Mouse (Mus musculus) erythroblast, adult 5-6 weeks (primary cell): Measurements from ENCODE around the gene Prr12. TPM values are rescaled to one million over a fixed set of nuclear protein-coding genes. Genes with fewer than 3 reads are reported as not detected.

Source experiments
- total RNA-seq, 2 experiments: library from RNA; stranded (forward) in 1 of 2; stranded (reverse) in 1 of 2; fragments of 150-400 nt in 1 of 2; fragments of 200-764, 138-1000 nt in 1 of 2; gene quantifications; 2 replicates each; pipeline versions ENCODE4 v1.2.3 to v1.2.4; 2015 to 2017; ENCODE audit warnings: low replicate concordance in 2 of 2

Gene Prr12
- total RNA-seq, 2 experiments from 2014 or later: 0.60 to 3.3 TPM

Other genes starting within 250 kb of the Prr12 start
Only the 30 nearest of the 36 such genes appear.
- gene Pnkp, start 195.7 kb downstream of the Prr12 start, total RNA-seq (2015; ENCODE audit: low replicate concordance): 17.3 and 43.3 TPM in 2 replicates
- 26.8 and 32.5 TPM in 2 replicates for gene Pnkp, start 195.7 kb downstream of the Prr12 start, total RNA-seq (2017; ENCODE audit: low replicate concordance)
- 6.9 and 8.1 TPM in 2 replicates for gene Ptov1, start 183.1 kb downstream of the Prr12 start, total RNA-seq (2015; ENCODE audit: low replicate concordance)
- gene Ptov1, start 183.1 kb downstream of the Prr12 start, total RNA-seq (2017; ENCODE audit: low replicate concordance): 8.8 and 12.1 TPM in 2 replicates
- 6.5 and 8.4 TPM in 2 replicates for gene Med25, start 160.2 kb downstream of the Prr12 start, total RNA-seq (2015; ENCODE audit: low replicate concordance)
- 3.2 and 5.3 TPM in 2 replicates for gene Med25, start 160.2 kb downstream of the Prr12 start, total RNA-seq (2017; ENCODE audit: low replicate concordance)
- 1.3 TPM in 1 of 2 replicates, not detected in the other for gene Fuz, start 156.8 kb downstream of the Prr12 start, total RNA-seq (2015; ENCODE audit: low replicate concordance)
- gene Fuz, start 156.8 kb downstream of the Prr12 start, total RNA-seq (2017; ENCODE audit: low replicate concordance): 2.2 and 4.3 TPM in 2 replicates
- gene Ap2a1, start 123.4 kb downstream of the Prr12 start, total RNA-seq (2015; ENCODE audit: low replicate concordance): 29.4 and 43.1 TPM in 2 replicates
- gene Ap2a1, start 123.4 kb downstream of the Prr12 start, total RNA-seq (2017; ENCODE audit: low replicate concordance): 27.5 and 36.0 TPM in 2 replicates
- not detected in 2 replicates for gene Tsks, start 109.7 kb downstream of the Prr12 start, total RNA-seq (2015; ENCODE audit: low replicate concordance)
- gene Tsks, start 109.7 kb downstream of the Prr12 start, total RNA-seq (2017; ENCODE audit: low replicate concordance): not detected in 2 replicates
- gene Cpt1c, start 78.0 kb downstream of the Prr12 start, total RNA-seq (2015; ENCODE audit: low replicate concordance): 0.19 and 1.5 TPM in 2 replicates
- 0.28 and 0.51 TPM in 2 replicates for gene Cpt1c, start 78.0 kb downstream of the Prr12 start, total RNA-seq (2017; ENCODE audit: low replicate concordance)
- gene Prmt1, start 66.3 kb downstream of the Prr12 start, total RNA-seq (2015; ENCODE audit: low replicate concordance): 21.7 and 73.4 TPM in 2 replicates
- gene Prmt1, start 66.3 kb downstream of the Prr12 start, total RNA-seq (2017; ENCODE audit: low replicate concordance): 9.2 and 30.6 TPM in 2 replicates
- gene Irf3, start 55.2 kb downstream of the Prr12 start, total RNA-seq (2015; ENCODE audit: low replicate concordance): 15.5 and 24.2 TPM in 2 replicates
- gene Irf3, start 55.2 kb downstream of the Prr12 start, total RNA-seq (2017; ENCODE audit: low replicate concordance): 17.0 and 34.1 TPM in 2 replicates
- 2.9 and 9.6 TPM in 2 replicates for gene Bcl2l12, start 54.2 kb downstream of the Prr12 start, total RNA-seq (2015; ENCODE audit: low replicate concordance)
- gene Bcl2l12, start 54.2 kb downstream of the Prr12 start, total RNA-seq (2017; ENCODE audit: low replicate concordance): 1.3 and 2.5 TPM in 2 replicates
- gene Scaf1, start 36.5 kb downstream of the Prr12 start, total RNA-seq (2015; ENCODE audit: low replicate concordance): 7.9 and 10.7 TPM in 2 replicates
- gene Scaf1, start 36.5 kb downstream of the Prr12 start, total RNA-seq (2017; ENCODE audit: low replicate concordance): 9.8 and 10.0 TPM in 2 replicates
- gene Rras, start 34.9 kb downstream of the Prr12 start, total RNA-seq (2015; ENCODE audit: low replicate concordance): 7.5 and 10.8 TPM in 2 replicates
- 0.60 TPM in 1 of 2 replicates, not detected in the other for gene Rras, start 34.9 kb downstream of the Prr12 start, total RNA-seq (2017; ENCODE audit: low replicate concordance)
- 10.4 and 20.7 TPM in 2 replicates for gene Nosip, start 9.5 kb upstream of the Prr12 start, total RNA-seq (2015; ENCODE audit: low replicate concordance)
- 15.5 and 22.2 TPM in 2 replicates for gene Nosip, start 9.5 kb upstream of the Prr12 start, total RNA-seq (2017; ENCODE audit: low replicate concordance)
- gene Prrg2, start 9.8 kb upstream of the Prr12 start, total RNA-seq (2015; ENCODE audit: low replicate concordance): 1.3 and 5.2 TPM in 2 replicates
- gene Prrg2, start 9.8 kb upstream of the Prr12 start, total RNA-seq (2017; ENCODE audit: low replicate concordance): 0.34 and 7.0 TPM in 2 replicates
- gene Rcn3, start 39.3 kb upstream of the Prr12 start, total RNA-seq (2015; ENCODE audit: low replicate concordance): 1.3 and 2.5 TPM in 2 replicates
- 6.7 and 7.5 TPM in 2 replicates for gene Rcn3, start 39.3 kb upstream of the Prr12 start, total RNA-seq (2017; ENCODE audit: low replicate concordance)
- 2.5 and 7.3 TPM in 2 replicates for gene Fcgrt, start 51.0 kb upstream of the Prr12 start, total RNA-seq (2015; ENCODE audit: low replicate concordance)
- gene Fcgrt, start 51.0 kb upstream of the Prr12 start, total RNA-seq (2017; ENCODE audit: low replicate concordance): 10.3 and 11.4 TPM in 2 replicates
- 604 and 677 TPM in 2 replicates for gene Rps11, start 71.6 kb upstream of the Prr12 start, total RNA-seq (2015; ENCODE audit: low replicate concordance)
- 233 and 238 TPM in 2 replicates for gene Rps11, start 71.6 kb upstream of the Prr12 start, total RNA-seq (2017; ENCODE audit: low replicate concordance)
- 517 and 725 TPM in 2 replicates for gene Rpl13a, start 75.9 kb upstream of the Prr12 start, total RNA-seq (2015; ENCODE audit: low replicate concordance)
- gene Rpl13a, start 75.9 kb upstream of the Prr12 start, total RNA-seq (2017; ENCODE audit: low replicate concordance): 475 and 688 TPM in 2 replicates
- gene Gm45713, start 83.3 kb upstream of the Prr12 start, total RNA-seq (2015; ENCODE audit: low replicate concordance): not detected in 2 replicates
- not detected in 2 replicates for gene Gm45713, start 83.3 kb upstream of the Prr12 start, total RNA-seq (2017; ENCODE audit: low replicate concordance)
- gene Flt3l, start 83.6 kb upstream of the Prr12 start, total RNA-seq (2015; ENCODE audit: low replicate concordance): 1.3 and 3.8 TPM in 2 replicates
- gene Flt3l, start 83.6 kb upstream of the Prr12 start, total RNA-seq (2017; ENCODE audit: low replicate concordance): 2.6 and 3.6 TPM in 2 replicates
- 33.4 and 59.6 TPM in 2 replicates for gene Pih1d1, start 101.4 kb upstream of the Prr12 start, total RNA-seq (2015; ENCODE audit: low replicate concordance)
- gene Pih1d1, start 101.4 kb upstream of the Prr12 start, total RNA-seq (2017; ENCODE audit: low replicate concordance): 2.7 and 15.8 TPM in 2 replicates
- 10.2 and 12.7 TPM in 2 replicates for gene Aldh16a1, start 101.7 kb upstream of the Prr12 start, total RNA-seq (2015; ENCODE audit: low replicate concordance)
- gene Aldh16a1, start 101.7 kb upstream of the Prr12 start, total RNA-seq (2017; ENCODE audit: low replicate concordance): 6.3 and 10.3 TPM in 2 replicates
- gene Slc17a7, start 111.1 kb upstream of the Prr12 start, total RNA-seq (2015; ENCODE audit: low replicate concordance): not detected in 2 replicates
- 0.28 TPM in 1 of 2 replicates, not detected in the other for gene Slc17a7, start 111.1 kb upstream of the Prr12 start, total RNA-seq (2017; ENCODE audit: low replicate concordance)
- not detected in 2 replicates for gene Gfy, start 126.7 kb upstream of the Prr12 start, total RNA-seq (2015; ENCODE audit: low replicate concordance)
- gene Gfy, start 126.7 kb upstream of the Prr12 start, total RNA-seq (2017; ENCODE audit: low replicate concordance): not detected in 2 replicates
- not detected in 2 replicates for gene Pth2, start 128.1 kb upstream of the Prr12 start, total RNA-seq (2015; ENCODE audit: low replicate concordance)
- gene Pth2, start 128.1 kb upstream of the Prr12 start, total RNA-seq (2017; ENCODE audit: low replicate concordance): not detected in 2 replicates
- not detected in 2 replicates for gene Ccdc155, start 152.0 kb upstream of the Prr12 start, total RNA-seq (2015; ENCODE audit: low replicate concordance)
- not detected in 2 replicates for gene Ccdc155, start 152.0 kb upstream of the Prr12 start, total RNA-seq (2017; ENCODE audit: low replicate concordance)
- gene Dkkl1, start 159.3 kb upstream of the Prr12 start, total RNA-seq (2015; ENCODE audit: low replicate concordance): 6.3 and 20.8 TPM in 2 replicates
- 0.56 TPM in 1 of 2 replicates, not detected in the other for gene Dkkl1, start 159.3 kb upstream of the Prr12 start, total RNA-seq (2017; ENCODE audit: low replicate concordance)
- gene Tead2, start 162.9 kb upstream of the Prr12 start, total RNA-seq (2015; ENCODE audit: low replicate concordance): not detected in 2 replicates
- 0.42 and 0.51 TPM in 2 replicates for gene Tead2, start 162.9 kb upstream of the Prr12 start, total RNA-seq (2017; ENCODE audit: low replicate concordance)
- 38.9 and 50.1 TPM in 2 replicates for gene Cd37, start 186.2 kb upstream of the Prr12 start, total RNA-seq (2015; ENCODE audit: low replicate concordance)
- 18.7 and 20.7 TPM in 2 replicates for gene Cd37, start 186.2 kb upstream of the Prr12 start, total RNA-seq (2017; ENCODE audit: low replicate concordance)
- not detected in 2 replicates for gene Slc6a16, start 188.2 kb upstream of the Prr12 start, total RNA-seq (2015; ENCODE audit: low replicate concordance)
- gene Slc6a16, start 188.2 kb upstream of the Prr12 start, total RNA-seq (2017; ENCODE audit: low replicate concordance): not detected in 2 replicates